Mouse (Mus musculus): Measurements from ENCODE around the gene Bmp7. TPM values are rescaled to one million over a fixed set of nuclear protein-coding genes. Genes with fewer than 3 reads are reported as not detected.

Bmp7 gene
- polyA plus RNA-seq (2015; fragmentation: Nextera tagmentation; extraction: Ambion mirVana) = 15.1 and 16.9 TPM in 2 replicates

- peaks cover 56% of the 10 kb centered on the region for H3K4me1 ChIP-seq (replicated peaks)
- peaks cover 95% of the 10 kb centered on the region for H3K27me3 ChIP-seq
- peak; percentile 51 for ATAC-seq (ENCODE audit: low read depth)
- no peaks in the 10 kb centered on the region for H3K9me3 ChIP-seq
- H3K9ac ChIP-seq = peak within 1 kb of the TSS; percentile 65
- H3K27ac ChIP-seq (replicated peaks) = peak within 1 kb of the TSS; percentile 35
- under 1% methylated on average over 74 of the region's 82 CpGs for WGBS
- peak within 1 kb of the TSS; percentile 46 for H3K4me3 ChIP-seq
- H3K4me2 ChIP-seq = peak within 1 kb of the TSS; percentile 85
- H3K36me3 ChIP-seq = no peaks in the 10 kb centered on the region
These were observed at the start of gene Bmp7 for GRCm38 (mm10) chr2:172940003-172940798. TSS of gene Bmp7 (minus strand) at chr2:172940321.

GRCm38 (mm10) chr2:172982776-172983561, 42.8 kb upstream of the Bmp7 start:
- Histone ChIP-seq H3K27ac (replicated peaks) (no peak overlapping the region), H3K27me3 (no peaks in the 10 kb centered on the region), H3K9me3 (no peaks in the 10 kb centered on the region), H3K9ac (no peak overlapping the region), H3K4me3 (no peak overlapping the region), H3K36me3 (no peaks in the 10 kb centered on the region), H3K4me1 (replicated peaks) (peaks cover 2% of the 10 kb centered on the region; the same call in 1 of the 2 replicates), H3K4me2 (no peak overlapping the region)
- 77% methylated on average over 9 of the region's 9 CpGs for WGBS
- ATAC-seq (ENCODE audit: low read depth) = no peak

- H3K4me3 ChIP-seq = no peak overlapping the region
- H3K36me3 ChIP-seq = no peaks in the 10 kb centered on the region
- peaks cover 22% of the 10 kb centered on the region for H3K4me1 ChIP-seq (replicated peaks)
- no peak overlapping the region for H3K9ac ChIP-seq
- no peaks in the 10 kb centered on the region for H3K27me3 ChIP-seq
- no peak overlapping the region for H3K27ac ChIP-seq (replicated peaks)
- H3K4me2 ChIP-seq = no peak overlapping the region
- ATAC-seq (ENCODE audit: low read depth) = no peak
- WGBS = 94% methylated on average over 42 of the region's 43 CpGs
- H3K9me3 ChIP-seq = no peaks in the 10 kb centered on the region
These were observed 39.7 kb upstream of the Bmp7 start for GRCm38 (mm10) chr2:172979666-172980345.

- Histone ChIP-seq H3K4me3 (no peak overlapping the region), H3K27ac (replicated peaks) (no peak overlapping the region), H3K9me3 (no peaks in the 10 kb centered on the region), H3K4me1 (replicated peaks) (peaks cover 22% of the 10 kb centered on the region), H3K4me2 (0 out of 2 replicates have a peak overlapping the region, but pooled peaks have one; percentile 40), H3K27me3 (no peaks in the 10 kb centered on the region), H3K9ac (no peak overlapping the region), H3K36me3 (no peaks in the 10 kb centered on the region)
- WGBS = 65% methylated on average over 4 of the region's 4 CpGs
- ATAC-seq (ENCODE audit: low read depth) = no peak
These were observed 38.1 kb upstream of the Bmp7 start for GRCm38 (mm10) chr2:172978131-172978633.

- Histone ChIP-seq H3K4me3 (no peak within 1 kb of the TSS), H3K27me3 (no peaks in the 10 kb centered on the region), H3K4me2 (peak within 1 kb of the TSS; percentile 40), H3K36me3 (no peaks in the 10 kb centered on the region), H3K9ac (peak within 1 kb of the TSS; percentile 50), H3K27ac (replicated peaks) (0 out of 2 replicates have a peak within 1 kb of the TSS, but pooled peaks have one; percentile 49), H3K4me1 (replicated peaks) (peaks cover 22% of the 10 kb centered on the region), H3K9me3 (no peaks in the 10 kb centered on the region)
- ATAC-seq (ENCODE audit: low read depth) = peak; percentile 58; the same call in 1 of the 2 replicates
- WGBS = 15% methylated on average over 14 of the region's 14 CpGs
These were observed 37.4 kb upstream of the Bmp7 start, which contains the start of gene Spo11 for GRCm38 (mm10) chr2:172977409-172978130. TSS of gene Spo11 (plus strand) at chr2:172977700.

GRCm38 (mm10) chr2:172976661-172977238, 36.6 kb upstream of the Bmp7 start:
- H3K9me3 ChIP-seq = no peaks in the 10 kb centered on the region
- H3K4me3 ChIP-seq = no peak overlapping the region
- 28% methylated on average over 7 of the region's 7 CpGs for WGBS
- no peaks in the 10 kb centered on the region for H3K27me3 ChIP-seq
- H3K9ac ChIP-seq = peak overlapping the region; percentile 50; the same call in 1 of the 2 replicates
- no peaks in the 10 kb centered on the region for H3K36me3 ChIP-seq
- peak overlapping the region; percentile 40 for H3K4me2 ChIP-seq
- ATAC-seq (ENCODE audit: low read depth) = peak; percentile 5; the same call in 1 of the 2 replicates
- H3K27ac ChIP-seq (replicated peaks) = 0 out of 2 replicates have a peak overlapping the region, but pooled peaks have one; percentile 49
- peaks cover 22% of the 10 kb centered on the region for H3K4me1 ChIP-seq (replicated peaks)

- peaks cover 22% of the 10 kb centered on the region for H3K4me1 ChIP-seq (replicated peaks)
- 87% methylated on average over 6 of the region's 6 CpGs for WGBS
- ATAC-seq (ENCODE audit: low read depth) = no peak
These were observed 35.0 kb upstream of the Bmp7 start for GRCm38 (mm10) chr2:172975159-172975558.

GRCm38 (mm10) chr2:172974701-172975100, 34.6 kb upstream of the Bmp7 start:
- no peak for ATAC-seq (ENCODE audit: low read depth)
- peaks cover 22% of the 10 kb centered on the region for H3K4me1 ChIP-seq (replicated peaks)
- no peak overlapping the region for H3K9ac ChIP-seq
- H3K27ac ChIP-seq (replicated peaks) = no peak overlapping the region
- no peaks in the 10 kb centered on the region for H3K36me3 ChIP-seq
- H3K27me3 ChIP-seq = no peaks in the 10 kb centered on the region
- H3K4me3 ChIP-seq = no peak overlapping the region
- no peaks in the 10 kb centered on the region for H3K9me3 ChIP-seq
- WGBS = 53% methylated on average over 7 of the region's 7 CpGs
- no peak overlapping the region for H3K4me2 ChIP-seq

More at GRCm38 (mm10) chr2:172975159-172975558, 35.0 kb upstream of the Bmp7 start:
- Histone ChIP-seq H3K27ac (replicated peaks) (no peak overlapping the region), H3K9me3 (no peaks in the 10 kb centered on the region), H3K4me3 (no peak overlapping the region), H3K27me3 (no peaks in the 10 kb centered on the region), H3K4me2 (no peak overlapping the region), H3K9ac (no peak overlapping the region), H3K36me3 (no peaks in the 10 kb centered on the region)

GRCm38 (mm10) chr2:172973806-172974565, 33.9 kb upstream of the Bmp7 start:
- 30% methylated on average over 7 of the region's 7 CpGs for WGBS
- Histone ChIP-seq H3K36me3 (no peaks in the 10 kb centered on the region), H3K4me2 (no peak overlapping the region), H3K27me3 (no peaks in the 10 kb centered on the region), H3K9ac (no peak overlapping the region), H3K4me1 (replicated peaks) (peaks cover 22% of the 10 kb centered on the region), H3K4me3 (no peak overlapping the region), H3K27ac (replicated peaks) (no peak overlapping the region), H3K9me3 (no peaks in the 10 kb centered on the region)
- ATAC-seq (ENCODE audit: low read depth) = no peak

GRCm38 (mm10) chr2:172971865-172972264, 31.7 kb upstream of the Bmp7 start:
- no peaks in the 10 kb centered on the region for H3K27me3 ChIP-seq
- no peak overlapping the region for H3K4me3 ChIP-seq
- no peaks in the 10 kb centered on the region for H3K36me3 ChIP-seq
- H3K9ac ChIP-seq = no peak overlapping the region
- no peaks in the 10 kb centered on the region for H3K9me3 ChIP-seq
- no peak overlapping the region for H3K4me2 ChIP-seq
- H3K27ac ChIP-seq (replicated peaks) = no peak overlapping the region
- WGBS = 93% methylated on average over 2 of the region's 2 CpGs
- peaks cover 8% of the 10 kb centered on the region for H3K4me1 ChIP-seq (replicated peaks)
- ATAC-seq (ENCODE audit: low read depth) = no peak
